Mouse (Mus musculus) CH12.LX (cell line): Measurements from ENCODE around the gene Kif5c. TPM values are rescaled to one million over a fixed set of nuclear protein-coding genes. Genes with fewer than 3 reads are reported as not detected.

ENCODE experiments used
- DNase-seq: peaks from one replicate; pipeline ENCODE4 v3.0.0-alpha.2; 2013; ENCODE audit errors: extremely low read depth
- H3K27ac ChIP-seq: 2 replicates; pipeline ENCODE4 v1.5.1; 2012; ENCODE audit warnings: low read depth, mild to moderate bottlenecking, control low read depth, moderate library complexity; ENCODE audit not compliant: insufficient read depth
- H3K27me3 ChIP-seq: replicated peaks from 2 replicates; pipeline ENCODE3; 2012; ENCODE audit warnings: inconsistent platforms
- H3K36me3 ChIP-seq, 2 experiments: replicated peaks in 1 of 2; 2 replicates each; pipeline versions ENCODE3 to v1.6.1; 2012; ENCODE audit warnings: inconsistent platforms in 1 of 2, low read length in 1 of 2, mild to moderate bottlenecking in 1 of 2, mixed read lengths in 1 of 2, moderate library complexity in 1 of 2; ENCODE audit not compliant: control insufficient read depth in 1 of 2, insufficient read depth in 1 of 2
- H3K4me1 ChIP-seq, 2 experiments: 2 replicates each; pipeline ENCODE4 v1.6.1; 2012; ENCODE audit warnings: inconsistent platforms in 1 of 2, moderate library complexity in 1 of 2; ENCODE audit not compliant: insufficient read depth in 2 of 2, control insufficient read depth in 1 of 2
- H3K4me2 ChIP-seq: 2 replicates; pipeline ENCODE4 v1.6.1; 2012; ENCODE audit warnings: low read depth, mild to moderate bottlenecking, control low read depth; ENCODE audit not compliant: poor library complexity, insufficient read depth, severe bottlenecking
- H3K4me3 ChIP-seq, 3 experiments: fragments of 150-350 bp in 1 of 3; sonication (generic) in 1 of 3; replicated peaks in 1 of 3; 2 replicates each; pipeline versions ENCODE3 to v1.5.1; 2011 to 2012; ENCODE audit warnings: low read depth in 2 of 3, low read length in 2 of 3, mild to moderate bottlenecking in 2 of 3, moderate library complexity in 2 of 3, control low read depth in 1 of 3, improper control_type of control experiment in 1 of 3, inconsistent platforms in 1 of 3, mixed read lengths in 1 of 3; ENCODE audit not compliant: poor library complexity in 1 of 3
- H3K79me2 ChIP-seq: replicated peaks from 2 replicates; pipeline ENCODE4 v1.6.1; 2012; ENCODE audit warnings: mild to moderate bottlenecking, moderate library complexity; ENCODE audit not compliant: control insufficient read depth, poor library complexity, insufficient read depth, severe bottlenecking; ENCODE audit errors: extremely low read depth
- H3K9ac ChIP-seq: 2 replicates; pipeline ENCODE4 v1.6.1; 2012; ENCODE audit warnings: low read depth, mild to moderate bottlenecking, control low read depth, moderate library complexity; ENCODE audit not compliant: insufficient read depth
- H3K9me3 ChIP-seq: replicated peaks from 2 replicates; pipeline ENCODE3; 2012; ENCODE audit warnings: low read length, inconsistent platforms, mixed read lengths
- CHD1 ChIP-seq: IDR thresholded peaks from 2 replicates; pipeline ENCODE4 v1.6.1; 2012; ENCODE audit warnings: low read depth, low read length, improper control_type of control experiment, inconsistent platforms
- CHD2 ChIP-seq: IDR thresholded peaks from 2 replicates; pipeline ENCODE4 v1.6.1; 2011; ENCODE audit warnings: low read length, improper control_type of control experiment
- CTCF ChIP-seq, 2 experiments: IDR thresholded peaks in 1 of 2; conservative IDR thresholded peaks in 1 of 2; 2 replicates each; pipeline ENCODE4 v1.5.1; 2011 to 2012; ENCODE audit warnings: low read depth in 2 of 2, low read length in 2 of 2, improper control_type of control experiment in 1 of 2, inconsistent platforms in 1 of 2, mild to moderate bottlenecking in 1 of 2, moderate library complexity in 1 of 2
- E2F4 ChIP-seq: IDR thresholded peaks from 2 replicates; pipeline ENCODE4 v1.6.1; 2011; ENCODE audit warnings: low read depth, low read length, improper control_type of control experiment; ENCODE audit not compliant: insufficient replicate concordance
- EP300 ChIP-seq: IDR thresholded peaks from 2 replicates; pipeline ENCODE4 v1.6.1; 2011; ENCODE audit warnings: low read length, improper control_type of control experiment
- ETS1 ChIP-seq: conservative IDR thresholded peaks from 2 replicates; pipeline ENCODE4 v1.6.1; 2012; ENCODE audit warnings: low read depth, mild to moderate bottlenecking, inconsistent platforms, low read length, improper control_type of control experiment, moderate library complexity
- HCFC1 ChIP-seq: IDR thresholded peaks from 2 replicates; pipeline ENCODE4 v1.6.1; 2012; ENCODE audit warnings: low read depth, mild to moderate bottlenecking, inconsistent platforms, low read length, improper control_type of control experiment
- JUN ChIP-seq: IDR thresholded peaks from 2 replicates; pipeline ENCODE4 v1.6.1; 2011; ENCODE audit warnings: low read depth, mild to moderate bottlenecking, low read length, improper control_type of control experiment, moderate library complexity; ENCODE audit not compliant: insufficient read depth
- JUND ChIP-seq: conservative IDR thresholded peaks from 2 replicates; pipeline ENCODE4 v1.6.1; 2011; ENCODE audit warnings: low read depth, low read length, improper control_type of control experiment
- MAZ ChIP-seq: IDR thresholded peaks from 2 replicates; pipeline ENCODE4 v1.6.1; 2012; ENCODE audit warnings: low read depth, mild to moderate bottlenecking, inconsistent platforms, low read length, improper control_type of control experiment, moderate library complexity
- NRF1 ChIP-seq: IDR thresholded peaks from 2 replicates; pipeline ENCODE4 v1.6.1; 2014; ENCODE audit warnings: low read depth, mild to moderate bottlenecking, inconsistent platforms, low read length, improper control_type of control experiment, moderate library complexity
- RAD21 ChIP-seq: IDR thresholded peaks from 2 replicates; pipeline ENCODE4 v1.6.1; 2011; ENCODE audit warnings: low read depth, mild to moderate bottlenecking, low read length, improper control_type of control experiment, moderate library complexity
- SIN3A ChIP-seq: IDR thresholded peaks from 2 replicates; pipeline ENCODE4 v1.6.1; 2012; ENCODE audit warnings: low read length, improper control_type of control experiment, inconsistent platforms
- UBTF ChIP-seq: IDR thresholded peaks from 2 replicates; pipeline ENCODE4 v1.6.1; 2012; ENCODE audit warnings: low read depth, mild to moderate bottlenecking, inconsistent platforms, low read length, improper control_type of control experiment, moderate library complexity
- USF2 ChIP-seq: conservative IDR thresholded peaks from 2 replicates; pipeline ENCODE4 v1.6.1; 2011; ENCODE audit warnings: low read depth, low read length, improper control_type of control experiment
- ZC3H11A ChIP-seq: IDR thresholded peaks from 2 replicates; pipeline ENCODE4 v1.6.1; 2012; ENCODE audit warnings: low read depth, mild to moderate bottlenecking, inconsistent platforms, low read length, improper control_type of control experiment
- ZKSCAN1 ChIP-seq: IDR thresholded peaks from 2 replicates; pipeline ENCODE4 v1.6.1; 2012; ENCODE audit warnings: low read depth, inconsistent platforms, low read length, improper control_type of control experiment, borderline replicate concordance
- ZNF384 ChIP-seq: IDR thresholded peaks from 2 replicates; pipeline ENCODE4 v1.6.1; 2012; ENCODE audit warnings: low read depth, low read length, improper control_type of control experiment, inconsistent platforms
- dilution Hi-C: fragments of 300-500 bp; cut with MboI; formaldehyde crosslinking; loops from 2 replicates; pipeline ENCODE4 v1.14.3; 2020; ENCODE audit warnings: low sequenced_read_pairs; ENCODE audit not compliant: extremely low pct_unique_long_range_greater_than_20kb, extremely low pct_ligation_motif_present
- in situ Hi-C: fragments of 300-500 bp; cut with MboI; formaldehyde crosslinking; loops from 3 replicates; pipeline ENCODE4 v1.14.3; 2019; ENCODE audit warnings: low sequenced_read_pairs, low pct_ligation_motif_present, low pct_unique_long_range_greater_than_20kb, mixed read lengths
- polyA plus RNA-seq: library from polyadenylated mRNA; unstranded; fragments of >175 nt; gene quantifications from 2 replicates; pipeline ENCODE4 v1.2.1, GENCODE M21; 2012; ENCODE audit warnings: low read depth; ENCODE audit not compliant: insufficient read length
- total RNA-seq, 2 experiments: library from RNA; depleted of rRNA; stranded (reverse); fragments of 300-350 nt in 1 of 2; fragments of >200 nt in 1 of 2; gene quantifications; 2 replicates each; pipeline ENCODE4 v1.2.3; 2012 to 2014

Kif5c gene
- total and polyA plus RNA-seq, 3 experiments, result 3.0 to 3.5 (median 3.1) TPM

DNA sequence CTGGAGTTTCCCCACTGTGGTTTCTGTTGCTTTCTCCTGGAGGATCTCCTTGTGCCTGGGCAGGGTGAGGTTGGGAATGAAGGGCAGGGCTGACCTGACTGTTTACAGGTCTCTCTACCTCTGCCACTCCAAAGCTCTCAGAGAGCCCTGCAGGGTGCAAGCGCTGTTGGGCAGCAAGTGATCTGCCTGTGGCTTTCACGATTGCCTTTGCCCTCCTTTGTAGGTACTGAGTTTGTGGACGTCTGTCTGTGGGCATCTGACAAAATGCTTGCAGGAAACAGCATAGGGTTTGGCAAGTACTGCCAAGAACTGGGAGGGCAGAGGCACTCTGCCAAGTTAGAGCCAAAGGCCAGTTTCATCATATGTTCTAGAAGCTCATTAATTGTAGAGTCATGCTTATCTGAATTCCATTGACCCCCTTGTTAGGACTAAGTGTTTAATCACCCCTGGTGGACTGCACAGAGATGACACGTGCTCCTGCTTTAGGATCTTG lies 192.8 kb downstream of the Kif5c start:
- H3K27ac ChIP-seq, result no peak overlapping the region
- TF ChIP-seq JUND, result no peak
- no peak for TF ChIP-seq RAD21
- TF ChIP-seq ETS1, result no peak
- no peak for TF ChIP-seq ZNF384
- no peak for TF ChIP-seq E2F4
- no peak for TF ChIP-seq CTCF (conservative IDR thresholded peaks at IDR 0.05 in 1 of 2, IDR thresholded peaks at IDR 0.05 in 1 of 2; ENCODE audit: low read depth in 2 of 2, low read length in 2 of 2)
- no peak for TF ChIP-seq CHD1
- no peak for TF ChIP-seq HCFC1
- no peak for TF ChIP-seq CHD2
- TF ChIP-seq JUN, result no peak
- TF ChIP-seq NRF1, result no peak
- TF ChIP-seq SIN3A, result no peak
- TF ChIP-seq EP300, result no peak
- TF ChIP-seq MAZ, result no peak
- no peak for TF ChIP-seq ZC3H11A
- TF ChIP-seq UBTF, result no peak
- TF ChIP-seq USF2, result no peak
- no peak for TF ChIP-seq ZKSCAN1
- TF ChIP-seq, all 38 proteins: peak for 0
- Histone ChIP-seq H3K4me1 (0 out of 4 replicates have a peak, but pooled peaks cover 0 to 3% of the 10 kb centered on the region in 2 experiments), H3K27me3 (no peaks in the 10 kb centered on the region), H3K4me3 (no peak overlapping the region), H3K4me2 (no peak overlapping the region), H3K36me3 (no peaks in the 10 kb centered on the region), H3K79me2 (no peaks in the 10 kb centered on the region), H3K9ac (peak overlapping the region; percentile 1; the same call in 1 of the 2 replicates), H3K9me3 (no peaks in the 10 kb centered on the region)
- in situ Hi-C loops, result no loop called here
- no peak for DNase-seq
- dilution Hi-C loops, result no loop called here

DNA sequence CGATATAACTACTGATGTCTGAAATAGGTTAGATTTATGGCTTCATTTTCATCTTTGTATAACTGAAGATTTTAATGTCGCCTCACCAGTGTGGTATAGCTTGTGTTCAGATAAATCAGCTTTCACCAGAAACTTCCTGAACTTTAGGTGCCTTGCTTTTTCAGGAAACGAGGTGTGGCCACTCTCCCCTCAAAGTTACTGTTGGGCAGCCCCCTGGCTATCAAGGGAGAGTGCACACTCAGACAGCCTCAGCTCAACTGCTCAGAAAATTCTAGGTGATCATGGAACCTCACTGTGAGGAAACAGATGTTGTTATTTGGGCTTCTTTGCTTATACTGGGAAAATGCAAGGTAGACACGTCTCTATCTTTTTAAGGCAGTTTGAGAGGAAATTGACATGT lies 194.1 kb downstream of the Kif5c start:
- H3K79me2 ChIP-seq, result no peaks in the 10 kb centered on the region
- dilution Hi-C loops (no loop called here), in situ Hi-C loops (no loop called here)
- H3K4me3 ChIP-seq, result no peak overlapping the region
- H3K36me3 ChIP-seq, result no peaks in the 10 kb centered on the region
- no peak overlapping the region for H3K4me2 ChIP-seq
- no peak for DNase-seq
- no peak overlapping the region for H3K9ac ChIP-seq
- no peaks in the 10 kb centered on the region for H3K9me3 ChIP-seq
- H3K27ac ChIP-seq, result no peak overlapping the region
- H3K4me1 ChIP-seq, result 0 out of 4 replicates have a peak, but pooled peaks cover 0 to 3% of the 10 kb centered on the region in 2 experiments
- TF ChIP-seq E2F4, result no peak
- H3K27me3 ChIP-seq, result no peaks in the 10 kb centered on the region
